Mouse (Mus musculus): ENCODE data around the gene Pou6f1.
"Not testable (repeated sequence)": the region's sequence is repeated elsewhere in the genome, so short reads cannot be mapped to it uniquely, and the experiment has no call there.

Gene Pou6f1

GRCm38 (mm10) chr15:100619200-100619599 is 19.4 kb upstream of the Pou6f1 start:
- DNase-seq (ENCODE audit: low spot score) = no peak

- DNase-seq (ENCODE audit: low spot score) = no peak
Observed at GRCm38 (mm10) chr15:100616221-100616620, 16.4 kb upstream of the Pou6f1 start.

GRCm38 (mm10) chr15:100615825-100616220 is 16.0 kb upstream of the Pou6f1 start:
- no peak for DNase-seq (ENCODE audit: low spot score)

- DNase-seq (ENCODE audit: low spot score) = peak; percentile 89
Observed at GRCm38 (mm10) chr15:100614996-100615824, 15.4 kb upstream of the Pou6f1 start, which contains the start of gene Dazap2. TSS of gene Dazap2 (plus strand) at chr15:100615349.

GRCm38 (mm10) chr15:100614218-100614995 is 14.6 kb upstream of the Pou6f1 start:
- no peak for DNase-seq (ENCODE audit: low spot score)

GRCm38 (mm10) chr15:100613584-100613983 is 13.8 kb upstream of the Pou6f1 start:
- DNase-seq (ENCODE audit: low spot score) = no peak

- no peak for DNase-seq (ENCODE audit: low spot score)
Observed at GRCm38 (mm10) chr15:100612432-100612831, 12.6 kb upstream of the Pou6f1 start.

GRCm38 (mm10) chr15:100611951-100612350 is 12.2 kb upstream of the Pou6f1 start:
- no peak for DNase-seq (ENCODE audit: low spot score)

GRCm38 (mm10) chr15:100606677-100607076 is 6.9 kb upstream of the Pou6f1 start:
- DNase-seq (ENCODE audit: low spot score) = not testable (repeated sequence)

- no peak for DNase-seq (ENCODE audit: low spot score)
Observed at GRCm38 (mm10) chr15:100601669-100602068, 1.9 kb upstream of the Pou6f1 start.

GRCm38 (mm10) chr15:100600696-100601272 is 1.0 kb upstream of the Pou6f1 start:
- DNase-seq (ENCODE audit: low spot score) = no peak

- no peak for DNase-seq (ENCODE audit: low spot score)
Observed at GRCm38 (mm10) chr15:100600047-100600695, 387 bp upstream of the Pou6f1 start.

GRCm38 (mm10) chr15:100598883-100599275 is 905 bp downstream of the Pou6f1 start:
- no peak for DNase-seq (ENCODE audit: low spot score)

GRCm38 (mm10) chr15:100598287-100598882 is 1.4 kb downstream of the Pou6f1 start:
- DNase-seq (ENCODE audit: low spot score) = no peak

- DNase-seq (ENCODE audit: low spot score) = no peak
Observed at GRCm38 (mm10) chr15:100592817-100593216, 7.0 kb downstream of the Pou6f1 start.

GRCm38 (mm10) chr15:100590436-100590835 is 9.3 kb downstream of the Pou6f1 start:
- DNase-seq (ENCODE audit: low spot score) = no peak

GRCm38 (mm10) chr15:100588297-100588696 is 11.5 kb downstream of the Pou6f1 start:
- no peak for DNase-seq (ENCODE audit: low spot score)

- no peak for DNase-seq (ENCODE audit: low spot score)
Observed at GRCm38 (mm10) chr15:100587166-100587565, 12.6 kb downstream of the Pou6f1 start.

GRCm38 (mm10) chr15:100585931-100586330 is 13.9 kb downstream of the Pou6f1 start:
- no peak for DNase-seq (ENCODE audit: low spot score)

GRCm38 (mm10) chr15:100580108-100580507 is 19.7 kb downstream of the Pou6f1 start:
- DNase-seq (ENCODE audit: low spot score) = no peak

- DNase-seq (ENCODE audit: low spot score) = no peak
Observed at GRCm38 (mm10) chr15:100577972-100578371, 21.8 kb downstream of the Pou6f1 start.

GRCm38 (mm10) chr15:100576810-100577209 is 23.0 kb downstream of the Pou6f1 start:
- DNase-seq (ENCODE audit: low spot score) = no peak

Measured in layer of hippocampus, adult 9-10 months (tissue).